Mouse (Mus musculus): ENCODE results near the gene Nrde2. TPM values are rescaled to one million over a fixed set of nuclear protein-coding genes. Genes with fewer than 3 reads are reported as not detected.

Nrde2 gene
- polyA plus RNA-seq, 1 experiment = 8.1 TPM

- H3K27ac ChIP-seq (ENCODE audit: insufficient read depth, low read length) = no peak overlapping the region
- no peaks in the 10 kb centered on the region for H3K4me1 ChIP-seq (ENCODE audit: control insufficient read depth, insufficient read depth, low read length)
- no peak for TF ChIP-seq POLR2A (IDR thresholded peaks at IDR 0.05; ENCODE audit: low read depth, low read length)
- no peak for TF ChIP-seq CTCF (IDR thresholded peaks at IDR 0.05; ENCODE audit: borderline replicate concordance, insufficient read depth, low read length)
- H3K4me3 ChIP-seq (ENCODE audit: insufficient read depth, low read length) = no peak overlapping the region
Measured at GRCm38 (mm10) chr12:100079636-100080286, 79.7 kb downstream of the Nrde2 start.

- TF ChIP-seq CTCF (IDR thresholded peaks at IDR 0.05; ENCODE audit: borderline replicate concordance, insufficient read depth, low read length) = no peak
- TF ChIP-seq POLR2A (IDR thresholded peaks at IDR 0.05; ENCODE audit: low read depth, low read length) = no peak
Measured at GRCm38 (mm10) chr12:100075715-100076114, 83.7 kb downstream of the Nrde2 start.

More at GRCm38 (mm10) chr12:100075715-100076114, 83.7 kb downstream of the Nrde2 start:
- Histone ChIP-seq H3K4me3 (ENCODE audit: insufficient read depth, low read length) (no peak overlapping the region), H3K4me1 (ENCODE audit: control insufficient read depth, insufficient read depth, low read length) (no peaks in the 10 kb centered on the region), H3K27ac (ENCODE audit: insufficient read depth, low read length) (no peak overlapping the region)

Other genes with a start within 250 kb of the Nrde2 start
- not detected in 2 replicates for gene Kcnk13, start 195.2 kb downstream of the Nrde2 start, polyA plus RNA-seq (2011; ENCODE audit: insufficient read length, low read depth, missing spikeins)
- 275 and 290 TPM in 2 replicates for gene Psmc1, start 49.5 kb downstream of the Nrde2 start, polyA plus RNA-seq (2011; ENCODE audit: insufficient read length, low read depth, missing spikeins)
- 594 and 640 TPM in 2 replicates for gene Calm1, start 39.8 kb upstream of the Nrde2 start, polyA plus RNA-seq (2011; ENCODE audit: insufficient read length, low read depth, missing spikeins)